Mouse (Mus musculus) layer of hippocampus, adult 8-10 months (tissue): ENCODE measurements at regions not wholly inside any gene's neighbourhood (a gene's known extent, or its start where the extent isn't known, plus 50 kb on each side); places are given as distances from the start of the nearest gene placed in this dataset.

Experiments
- DNase-seq, 2 experiments: peaks; one replicate each; pipeline ENCODE4 v3.0.0; 2022; ENCODE audit warnings: low spot score in 2 of 2

DNA sequence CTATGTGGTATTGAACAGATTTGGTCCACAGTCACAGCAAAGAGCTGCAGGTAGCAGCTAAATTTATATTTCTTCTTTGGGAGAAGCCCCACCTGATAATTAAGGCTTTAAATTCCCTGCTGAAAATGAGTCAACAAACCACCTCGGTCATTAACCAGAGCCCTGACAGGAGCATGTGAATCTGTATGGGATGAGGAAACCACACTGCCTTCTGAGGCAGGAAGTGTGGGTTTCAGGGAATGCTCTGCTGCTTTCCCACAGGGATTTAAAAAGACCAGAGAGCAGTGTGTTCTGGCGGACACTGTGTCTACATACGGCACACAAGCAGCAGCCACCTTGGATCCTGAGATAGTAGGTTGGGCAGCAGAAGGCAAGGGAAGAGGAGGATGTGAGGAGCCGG is 204.0 kb upstream of the Gm21798 start:
- no peak for DNase-seq

DNA sequence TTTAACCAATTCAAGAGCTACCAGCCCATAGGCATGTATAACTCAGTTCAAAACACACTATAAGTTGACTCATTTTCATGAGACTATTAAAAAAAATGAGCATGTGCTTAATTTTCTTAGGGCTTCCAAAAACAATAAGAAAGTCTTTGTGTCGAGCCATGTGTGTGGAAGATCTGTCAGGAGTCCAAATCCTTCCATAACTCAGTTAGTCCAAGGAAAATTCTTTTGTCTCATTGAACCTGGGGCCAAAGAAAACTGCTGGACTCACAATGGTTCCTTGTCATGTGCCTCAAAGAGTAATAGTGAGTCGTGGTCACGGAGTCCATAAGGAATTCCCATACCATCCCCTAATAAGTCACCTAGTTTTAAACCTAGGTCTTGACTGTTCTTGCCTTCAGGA is 199.0 kb upstream of the Gm21798 start:
- no peak for DNase-seq

DNA sequence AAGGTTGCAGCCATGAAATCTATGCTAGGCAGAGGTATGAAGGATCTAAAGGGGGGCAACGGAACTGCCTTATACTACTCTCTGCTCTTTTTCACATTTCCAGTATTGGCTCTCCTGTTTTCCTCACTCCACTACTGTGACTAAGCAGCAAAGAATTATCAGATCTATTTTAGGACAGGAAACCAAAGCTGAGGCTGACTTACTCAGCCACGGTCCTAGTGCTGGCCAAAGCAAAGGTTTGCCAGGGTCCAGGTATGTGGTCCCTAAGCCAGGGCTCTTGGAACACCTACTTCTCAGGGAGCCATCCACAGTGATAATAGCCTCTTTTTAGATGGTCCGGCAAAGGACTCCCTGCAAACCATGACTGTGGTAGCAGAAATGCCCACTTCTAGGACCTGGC is 195.6 kb upstream of the Gm21798 start:
- DNase-seq: no peak

DNA sequence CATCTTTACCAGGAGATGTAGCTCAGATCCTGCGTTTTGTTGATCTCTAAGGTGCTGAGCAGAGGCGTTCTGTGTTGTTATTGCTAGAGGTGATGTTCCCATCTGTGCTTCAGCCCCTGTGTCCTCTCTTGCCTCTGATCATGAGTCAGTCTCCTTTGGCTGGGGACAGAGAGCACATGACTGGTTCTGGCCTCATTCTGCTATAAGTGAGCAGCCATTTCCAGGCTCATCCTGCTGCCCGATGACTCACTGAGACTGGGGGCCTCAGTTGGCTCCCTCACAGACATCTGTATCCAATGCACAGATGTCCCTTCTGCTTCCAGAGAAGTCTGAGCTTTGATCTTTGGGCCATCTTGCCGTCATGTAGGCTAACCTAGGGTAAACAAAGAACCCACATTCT is 194.9 kb upstream of the Gm21798 start:
- peak in 1 of 2 experiments; percentile 26 for DNase-seq

DNA sequence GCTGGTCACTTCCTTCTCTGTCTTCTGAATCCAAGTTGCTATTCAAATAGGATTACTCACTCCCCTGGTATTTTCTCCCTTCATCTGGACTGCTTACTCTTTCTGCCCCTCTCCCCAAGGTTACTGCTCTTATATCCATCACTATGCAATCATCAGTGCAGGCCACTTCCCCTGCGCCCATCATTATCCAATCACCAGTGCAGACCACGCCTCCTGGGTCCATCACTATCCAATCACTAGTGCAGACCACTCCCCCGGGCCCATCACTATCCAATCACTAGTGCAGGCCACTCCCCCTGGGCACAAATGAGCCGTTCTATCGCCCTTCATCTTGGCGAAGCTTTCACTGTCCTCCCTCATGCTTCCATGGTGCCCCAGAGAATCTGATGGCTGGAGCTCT is 191.1 kb upstream of the Gm21798 start:
- no peak for DNase-seq

DNA sequence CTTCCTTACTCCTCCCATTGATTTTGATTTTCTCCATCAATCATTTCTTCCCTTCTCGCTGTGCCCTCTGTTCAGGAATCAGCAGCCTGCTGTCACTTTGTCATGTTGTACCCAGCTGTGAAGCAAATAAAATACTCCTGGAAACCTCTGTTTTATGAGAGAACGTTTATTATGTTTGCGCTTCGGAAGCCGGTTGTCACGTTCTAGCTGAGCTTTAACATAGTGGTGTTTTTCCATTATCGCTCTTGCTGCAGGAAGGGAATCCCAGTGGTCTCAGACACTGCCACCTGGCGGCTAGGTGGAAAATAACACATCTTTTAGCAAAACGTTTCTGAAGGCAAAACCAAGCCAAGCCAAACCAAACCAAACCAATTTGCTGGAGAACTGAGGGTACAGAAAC is 190.2 kb upstream of the Gm21798 start:
- peak; percentile 65 to 82 for DNase-seq
